Mouse (Mus musculus): ENCODE data around the gene Gm20388. TPM values are rescaled to one million over a fixed set of nuclear protein-coding genes. Genes with fewer than 3 reads are reported as not detected.

The Gm20388 gene
- polyA plus RNA-seq, 1 experiment from 2014 or later, result not detected

- Histone ChIP-seq H3K4me3 (ENCODE audit: control insufficient read depth in 1 of 2, insufficient read depth in 1 of 2, low read depth in 1 of 2, low read length in 2 of 2) (no peak overlapping the region), H3K9ac (ENCODE audit: low read length) (no peak overlapping the region), H3K9me3 (ENCODE audit: control insufficient read depth, low read length) (no peaks in the 10 kb centered on the region), H3K27me3 (ENCODE audit: control insufficient read depth, insufficient read depth, low read length) (no peaks in the 10 kb centered on the region), H3K4me1 (ENCODE audit: control insufficient read depth in 2 of 2, insufficient read depth in 2 of 2, low read length in 2 of 2) (peaks cover 5 to 9% of the 10 kb centered on the region in 2 experiments; a peak in 3 of 4 replicates), H3K4me2 (ENCODE audit: low read length) (no peak overlapping the region), H3K27ac (replicated peaks in 1 of 2; ENCODE audit: control insufficient read depth in 1 of 2, insufficient read depth in 1 of 2, low read depth in 2 of 2, low read length in 2 of 2) (no peak overlapping the region), H3K36me3 (ENCODE audit: control insufficient read depth, insufficient read depth, low read length) (0 out of 2 replicates have a peak, but pooled peaks cover 3% of the 10 kb centered on the region)
- ATAC-seq (ENCODE audit: insufficient number of reproducible peaks, insufficient read depth, low FRiP score, low read depth), result no peak
- WGBS, result 85% methylated on average over 6 of the region's 6 CpGs
Measured at GRCm38 (mm10) chr8:121568321-121568720, 1657.7 kb downstream of the Gm20388 start.

- no peak overlapping the region for H3K27ac ChIP-seq (replicated peaks in 1 of 2; ENCODE audit: control insufficient read depth in 1 of 2, insufficient read depth in 1 of 2, low read depth in 2 of 2, low read length in 2 of 2)
- H3K36me3 ChIP-seq (ENCODE audit: control insufficient read depth, insufficient read depth, low read length), result 0 out of 2 replicates have a peak, but pooled peaks cover 3% of the 10 kb centered on the region
- no peaks in the 10 kb centered on the region for H3K27me3 ChIP-seq (ENCODE audit: control insufficient read depth, insufficient read depth, low read length)
- ATAC-seq (ENCODE audit: insufficient number of reproducible peaks, insufficient read depth, low FRiP score, low read depth), result no peak
- no peak overlapping the region for H3K9ac ChIP-seq (ENCODE audit: low read length)
- peaks cover 6 to 10% of the 10 kb centered on the region in 2 experiments; a peak in 3 of 4 replicates for H3K4me1 ChIP-seq (ENCODE audit: control insufficient read depth in 2 of 2, insufficient read depth in 2 of 2, low read length in 2 of 2)
- H3K4me2 ChIP-seq (ENCODE audit: low read length), result peak overlapping the region; percentile 31
- peak overlapping the region; percentile 4; a peak in 1 of 4 replicates for H3K4me3 ChIP-seq (ENCODE audit: control insufficient read depth in 1 of 2, insufficient read depth in 1 of 2, low read depth in 1 of 2, low read length in 2 of 2)
- 77% methylated on average over 21 of the region's 21 CpGs for WGBS
- no peaks in the 10 kb centered on the region for H3K9me3 ChIP-seq (ENCODE audit: control insufficient read depth, low read length)
Measured at GRCm38 (mm10) chr8:121570335-121570734, 1659.7 kb downstream of the Gm20388 start.

GRCm38 (mm10) chr8:121570801-121571200 is 1660.2 kb downstream of the Gm20388 start:
- no peak for ATAC-seq (ENCODE audit: insufficient number of reproducible peaks, insufficient read depth, low FRiP score, low read depth)
- Histone ChIP-seq H3K4me1 (ENCODE audit: control insufficient read depth in 2 of 2, insufficient read depth in 2 of 2, low read length in 2 of 2) (peaks cover 6 to 10% of the 10 kb centered on the region in 2 experiments; a peak in 3 of 4 replicates), H3K36me3 (ENCODE audit: control insufficient read depth, insufficient read depth, low read length) (0 out of 2 replicates have a peak, but pooled peaks cover under 1% of the 10 kb centered on the region), H3K27ac (replicated peaks in 1 of 2; ENCODE audit: control insufficient read depth in 1 of 2, insufficient read depth in 1 of 2, low read depth in 2 of 2, low read length in 2 of 2) (no peak overlapping the region), H3K9ac (ENCODE audit: low read length) (no peak overlapping the region), H3K4me2 (ENCODE audit: low read length) (peak overlapping the region; percentile 31), H3K4me3 (ENCODE audit: control insufficient read depth in 1 of 2, insufficient read depth in 1 of 2, low read depth in 1 of 2, low read length in 2 of 2) (peak overlapping the region; percentile 4; a peak in 1 of 4 replicates), H3K27me3 (ENCODE audit: control insufficient read depth, insufficient read depth, low read length) (no peaks in the 10 kb centered on the region), H3K9me3 (ENCODE audit: control insufficient read depth, low read length) (no peaks in the 10 kb centered on the region)
- WGBS, result 79% methylated on average over 17 of the region's 17 CpGs

GRCm38 (mm10) chr8:121572121-121572520 is 1661.5 kb downstream of the Gm20388 start:
- H3K4me2 ChIP-seq (ENCODE audit: low read length), result no peak overlapping the region
- H3K9ac ChIP-seq (ENCODE audit: low read length), result no peak overlapping the region
- WGBS, result 71% methylated on average over 7 of the region's 7 CpGs
- H3K9me3 ChIP-seq (ENCODE audit: control insufficient read depth, low read length), result no peaks in the 10 kb centered on the region
- no peaks in the 10 kb centered on the region for H3K36me3 ChIP-seq (ENCODE audit: control insufficient read depth, insufficient read depth, low read length)
- H3K27ac ChIP-seq (replicated peaks in 1 of 2; ENCODE audit: control insufficient read depth in 1 of 2, insufficient read depth in 1 of 2, low read depth in 2 of 2, low read length in 2 of 2), result no peak overlapping the region
- peaks cover 9 to 17% of the 10 kb centered on the region in 2 experiments for H3K4me1 ChIP-seq (ENCODE audit: control insufficient read depth in 2 of 2, insufficient read depth in 2 of 2, low read length in 2 of 2)
- ATAC-seq (ENCODE audit: insufficient number of reproducible peaks, insufficient read depth, low FRiP score, low read depth), result no peak
- H3K4me3 ChIP-seq (ENCODE audit: control insufficient read depth in 1 of 2, insufficient read depth in 1 of 2, low read depth in 1 of 2, low read length in 2 of 2), result no peak overlapping the region
- no peaks in the 10 kb centered on the region for H3K27me3 ChIP-seq (ENCODE audit: control insufficient read depth, insufficient read depth, low read length)

- Histone ChIP-seq H3K27me3 (ENCODE audit: control insufficient read depth, insufficient read depth, low read length) (no peaks in the 10 kb centered on the region), H3K27ac (replicated peaks in 1 of 2; ENCODE audit: control insufficient read depth in 1 of 2, insufficient read depth in 1 of 2, low read depth in 2 of 2, low read length in 2 of 2) (no peak overlapping the region), H3K36me3 (ENCODE audit: control insufficient read depth, insufficient read depth, low read length) (no peaks in the 10 kb centered on the region), H3K4me2 (ENCODE audit: low read length) (no peak overlapping the region), H3K9ac (ENCODE audit: low read length) (peak overlapping the region; percentile 21; the same call in 1 of the 2 replicates), H3K9me3 (ENCODE audit: control insufficient read depth, low read length) (no peaks in the 10 kb centered on the region), H3K4me3 (ENCODE audit: control insufficient read depth in 1 of 2, insufficient read depth in 1 of 2, low read depth in 1 of 2, low read length in 2 of 2) (no peak overlapping the region), H3K4me1 (ENCODE audit: control insufficient read depth in 2 of 2, insufficient read depth in 2 of 2, low read length in 2 of 2) (peaks cover 14 to 26% of the 10 kb centered on the region in 2 experiments)
- WGBS, result 15% methylated on average over 3 of the region's 3 CpGs
- ATAC-seq (ENCODE audit: insufficient number of reproducible peaks, insufficient read depth, low FRiP score, low read depth), result peak; percentile 48; the same call in 1 of the 2 replicates
Measured at GRCm38 (mm10) chr8:121573275-121573674, 1662.6 kb downstream of the Gm20388 start.

- Histone ChIP-seq H3K27ac (replicated peaks in 1 of 2; ENCODE audit: control insufficient read depth in 1 of 2, insufficient read depth in 1 of 2, low read depth in 2 of 2, low read length in 2 of 2) (no peak overlapping the region), H3K36me3 (ENCODE audit: control insufficient read depth, insufficient read depth, low read length) (no peaks in the 10 kb centered on the region), H3K4me1 (ENCODE audit: control insufficient read depth in 2 of 2, insufficient read depth in 2 of 2, low read length in 2 of 2) (peaks cover 17 to 26% of the 10 kb centered on the region in 2 experiments), H3K9me3 (ENCODE audit: control insufficient read depth, low read length) (no peaks in the 10 kb centered on the region), H3K4me3 (ENCODE audit: control insufficient read depth in 1 of 2, insufficient read depth in 1 of 2, low read depth in 1 of 2, low read length in 2 of 2) (no peak overlapping the region), H3K4me2 (ENCODE audit: low read length) (no peak overlapping the region), H3K27me3 (ENCODE audit: control insufficient read depth, insufficient read depth, low read length) (no peaks in the 10 kb centered on the region), H3K9ac (ENCODE audit: low read length) (no peak overlapping the region)
- WGBS, result 72% methylated on average over 3 of the region's 3 CpGs
- no peak for ATAC-seq (ENCODE audit: insufficient number of reproducible peaks, insufficient read depth, low FRiP score, low read depth)
Measured at GRCm38 (mm10) chr8:121575661-121576060, 1665.0 kb downstream of the Gm20388 start.

- Histone ChIP-seq H3K4me3 (ENCODE audit: control insufficient read depth in 1 of 2, insufficient read depth in 1 of 2, low read depth in 1 of 2, low read length in 2 of 2) (peak overlapping the region; percentile 80 to 81), H3K27me3 (ENCODE audit: control insufficient read depth, insufficient read depth, low read length) (no peaks in the 10 kb centered on the region), H3K9ac (ENCODE audit: low read length) (peak overlapping the region; percentile 86), H3K36me3 (ENCODE audit: control insufficient read depth, insufficient read depth, low read length) (no peaks in the 10 kb centered on the region), H3K27ac (replicated peaks in 1 of 2; ENCODE audit: control insufficient read depth in 1 of 2, insufficient read depth in 1 of 2, low read depth in 2 of 2, low read length in 2 of 2) (0 out of 4 replicates have a peak overlapping the region, but pooled peaks of 1 of the 2 experiments have one; percentile 9), H3K4me2 (ENCODE audit: low read length) (peak overlapping the region; percentile 81), H3K9me3 (ENCODE audit: control insufficient read depth, low read length) (no peaks in the 10 kb centered on the region), H3K4me1 (ENCODE audit: control insufficient read depth in 2 of 2, insufficient read depth in 2 of 2, low read length in 2 of 2) (peaks cover 15 to 24% of the 10 kb centered on the region in 2 experiments)
- 2% methylated on average over 44 of the region's 44 CpGs for WGBS
- no peak; the same call in 1 of the 2 replicates for ATAC-seq (ENCODE audit: insufficient number of reproducible peaks, insufficient read depth, low FRiP score, low read depth)
Measured at GRCm38 (mm10) chr8:121577751-121578675, 1667.4 kb downstream of the Gm20388 start.

All from heart, embryonic 14.5 days (tissue).